Mouse (Mus musculus) thymus, postnatal 0 days (tissue): ENCODE measurements around the gene Myrip. TPM values are rescaled to one million over a fixed set of nuclear protein-coding genes. Genes with fewer than 3 reads are reported as not detected.

Experiments
- DNase-seq: peaks from one replicate; pipeline ENCODE4 v3.0.0-alpha.2; 2015; ENCODE audit warnings: low spot score
- polyA plus RNA-seq: library from polyadenylated mRNA; unstranded; fragments of >200 nt; fragmentation: Nextera tagmentation; extraction: Ambion mirVana; gene quantifications from 2 replicates; pipeline ENCODE4 v1.2.1, GENCODE M21; 2015

Myrip gene
- polyA plus RNA-seq, 1 experiment from 2014 or later = 0.40 TPM

DNA sequence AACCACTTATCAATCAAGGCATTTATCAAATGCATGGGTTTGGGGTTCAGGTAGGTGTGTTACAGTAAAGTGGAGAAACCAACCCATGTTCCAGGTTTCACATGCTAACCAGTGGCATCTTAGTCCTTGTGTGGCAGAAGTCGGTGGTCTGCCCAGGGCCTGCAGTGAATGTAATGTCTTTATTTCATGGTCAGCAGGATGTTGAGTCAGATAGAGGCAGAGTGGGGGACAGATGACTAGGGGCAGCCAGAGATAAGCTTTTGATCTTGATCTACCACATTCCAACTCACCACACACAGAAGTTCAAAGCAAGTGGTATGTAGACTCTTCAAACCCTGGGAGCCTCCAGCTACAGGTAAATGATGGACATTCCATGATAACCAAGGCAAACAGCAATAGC, 219.8 kb downstream of the Myrip start:
- no peak for DNase-seq

Other genes starting within 250 kb of the Myrip start
- 4.0 and 4.3 TPM in 2 replicates for gene Cx3cr1, start 231.6 kb upstream of the Myrip start, polyA plus RNA-seq
- gene Ccr8, start 209.4 kb upstream of the Myrip start, polyA plus RNA-seq = 24.3 and 25.0 TPM in 2 replicates
- 32.8 and 35.7 TPM in 2 replicates for gene Slc25a38, start 191.1 kb upstream of the Myrip start, polyA plus RNA-seq
- gene Rpsa, start 173.8 kb upstream of the Myrip start, polyA plus RNA-seq = 1,819 and 1,824 TPM in 2 replicates
- gene Mobp, start 151.8 kb upstream of the Myrip start, polyA plus RNA-seq = not detected in 2 replicates
- gene Eif1b, start 190.7 kb downstream of the Myrip start, polyA plus RNA-seq = 262 and 286 TPM in 2 replicates
- 0.24 and 0.34 TPM in 2 replicates for gene Entpd3, start 238.3 kb downstream of the Myrip start, polyA plus RNA-seq